In genomic region chr10:69620692-69621382, GRCm38 (mm10) we compare ENCODE assay signal across 16 mouse cellular contexts.
"Had no signal": no experiment of that assay in that cellular context is flagged by ENCODE, and none has a peak within 500 bp of the region (broad histone marks: within the 10 kb centered on the region; RNA-seq: fewer than 3 reads in every experiment).

No protein-coding gene starts in this region.

- H3K4me3 ChIP-seq: kidney, embryonic 15.5 days; limb, embryonic 10.5 days; liver, embryonic 15.5 days; midbrain, embryonic 10.5 days; midbrain, embryonic 15.5 days; neural tube, embryonic 15.5 days had no signal

- DNase-seq: kidney, adult 11 months; kidney, postnatal 14 days; lung, adult 2 months; lung, postnatal 36 days; right cerebral cortex, adult 18-20 months; right cerebral cortex, postnatal 25 days; thymus, adult 18-20 months; thymus, postnatal 14 days had no signal

- H3K9ac ChIP-seq: kidney, embryonic 15.5 days; liver, embryonic 15.5 days; midbrain, embryonic 15.5 days; neural tube, embryonic 15.5 days had no signal

- H3K4me1 ChIP-seq: liver, embryonic 15.5 days had no signal

- H3K36me3 ChIP-seq: kidney, embryonic 15.5 days; limb, embryonic 10.5 days; liver, embryonic 15.5 days; midbrain, embryonic 10.5 days; midbrain, embryonic 15.5 days; neural tube, embryonic 15.5 days had no signal

- H3K27me3 ChIP-seq: kidney, embryonic 15.5 days; liver, embryonic 15.5 days; midbrain, embryonic 15.5 days; neural tube, embryonic 15.5 days had no signal

- ATAC-seq: lung, postnatal 0 days; midbrain, embryonic 15.5 days had no signal

- H3K27ac ChIP-seq: kidney, embryonic 15.5 days; limb, embryonic 10.5 days; liver, embryonic 15.5 days; midbrain, embryonic 10.5 days; midbrain, embryonic 15.5 days; neural tube, embryonic 15.5 days; stomach, postnatal 0 days had no signal
